Mouse (Mus musculus): ENCODE results near the gene Olfr1164. TPM values are rescaled to one million over a fixed set of nuclear protein-coding genes. Genes with fewer than 3 reads are reported as not detected.

The Olfr1164 gene
- total and polyA plus RNA-seq, 3 experiments: not detected

GRCm38 (mm10) chr2:88051029-88051428, 42.7 kb downstream of the Olfr1164 start, which contains the start of gene Olfr1162:
TSS of gene Olfr1162 (minus strand) at chr2:88051129.
- Histone ChIP-seq H3K9ac (ENCODE audit: control insufficient read depth, low read depth, low read length, poor library complexity, severe bottlenecking) (no peak within 1 kb of the TSS), H3K4me3 (ENCODE audit: control insufficient read depth in 1 of 2, insufficient read depth in 1 of 2, low read depth in 2 of 2, low read length in 2 of 2) (no peak within 1 kb of the TSS), H3K27ac (ENCODE audit: control insufficient read depth, low read depth, low read length) (no peak within 1 kb of the TSS), H3K79me2 (ENCODE audit: control insufficient read depth, insufficient read depth, low read length, poor library complexity) (no peaks in the 10 kb centered on the region), H3K36me3 (ENCODE audit: control insufficient read depth in 1 of 2, insufficient read depth in 2 of 2, low read length in 2 of 2) (no peaks in the 10 kb centered on the region), H3K27me3 (ENCODE audit: control insufficient read depth in 1 of 2, insufficient read depth in 2 of 2, low read length in 2 of 2) (no peaks in the 10 kb centered on the region), H3K4me1 (ENCODE audit: control insufficient read depth in 1 of 2, insufficient read depth in 2 of 2, low read length in 2 of 2) (no peaks in the 10 kb centered on the region), H3K9me3 (replicated peaks; ENCODE audit: insufficient read depth, low read length) (no peaks in the 10 kb centered on the region)
- DNase-seq (ENCODE audit: low read depth, low spot score): no peak
- TF ChIP-seq ZC3H11A (IDR thresholded peaks at IDR 0.05; ENCODE audit: low read depth, low read length): no peak
- no peak for TF ChIP-seq NRF1 (IDR thresholded peaks at IDR 0.05; ENCODE audit: insufficient read depth, low read depth, low read length, poor library complexity, severe bottlenecking)
- no peak for TF ChIP-seq POLR2A (IDR thresholded peaks at IDR 0.05; ENCODE audit: control insufficient read depth in 1 of 2, insufficient read depth in 1 of 2, low read depth in 1 of 2, low read length in 2 of 2, poor library complexity in 1 of 2)
- no peak for TF ChIP-seq GATA1 (IDR thresholded peaks at IDR 0.05; ENCODE audit: low read depth, low read length)
- no peak for TF ChIP-seq MAZ (IDR thresholded peaks at IDR 0.05; ENCODE audit: low read depth, low read length)
- no peak for TF ChIP-seq USF1 (IDR thresholded peaks at IDR 0.05; ENCODE audit: low read depth, low read length)
- TF ChIP-seq E2F4 (IDR thresholded peaks at IDR 0.05; ENCODE audit: borderline replicate concordance, low read depth, low read length): no peak
- TF ChIP-seq ZMIZ1 (IDR thresholded peaks at IDR 0.05; ENCODE audit: low read depth, low read length): no peak
- no peak for TF ChIP-seq ZNF384 (IDR thresholded peaks at IDR 0.05; ENCODE audit: low read depth, low read length)
- TF ChIP-seq SIN3A (IDR thresholded peaks at IDR 0.05; ENCODE audit: low read length): no peak
- TF ChIP-seq ELF1 (IDR thresholded peaks at IDR 0.05; ENCODE audit: low read depth, low read length): no peak
- TF ChIP-seq MYC (IDR thresholded peaks at IDR 0.05; ENCODE audit: low read depth, low read length): no peak
- TF ChIP-seq POLR2AphosphoS5 (IDR thresholded peaks at IDR 0.05; ENCODE audit: borderline replicate concordance, low read depth, low read length): no peak
- no peak for TF ChIP-seq BHLHE40 (IDR thresholded peaks at IDR 0.05; ENCODE audit: borderline replicate concordance, low read depth, low read length)
- TF ChIP-seq KAT2A (conservative IDR thresholded peaks at IDR 0.05; ENCODE audit: low read depth, low read length): no peak
- TF ChIP-seq MAFK (IDR thresholded peaks at IDR 0.05; ENCODE audit: borderline replicate concordance, low read depth, low read length): no peak
- TF ChIP-seq CTCF (IDR thresholded peaks at IDR 0.05 in 2 of 3, conservative IDR thresholded peaks at IDR 0.05 in 1 of 3; ENCODE audit: control insufficient read depth in 1 of 3, insufficient read depth in 1 of 3, low read depth in 2 of 3, low read length in 3 of 3, poor library complexity in 1 of 3, severe bottlenecking in 1 of 3): no peak
- no peak for TF ChIP-seq CHD2 (IDR thresholded peaks at IDR 0.05; ENCODE audit: low read length)

Other genes with a start within 250 kb of the Olfr1164 start
- not detected in 2 replicates for gene Olfr1150-ps1, start 250.0 kb downstream of the Olfr1164 start, total RNA-seq (2012; rRNA removed)
- not detected for gene Olfr1150-ps1, start 250.0 kb downstream of the Olfr1164 start, polyA plus RNA-seq (2012; ENCODE audit: insufficient read depth in 1 of 2, insufficient read length in 2 of 2, low read depth in 1 of 2, low replicate concordance in 2 of 2, missing spikeins in 1 of 2)
- not detected in 2 replicates for gene Olfr1151, start 238.1 kb downstream of the Olfr1164 start, total RNA-seq (2012; rRNA removed)
- gene Olfr1151, start 238.1 kb downstream of the Olfr1164 start, polyA plus RNA-seq (2012; ENCODE audit: insufficient read depth in 1 of 2, insufficient read length in 2 of 2, low read depth in 1 of 2, low replicate concordance in 2 of 2, missing spikeins in 1 of 2): not detected
- not detected in 2 replicates for gene Olfr1152, start 227.5 kb downstream of the Olfr1164 start, total RNA-seq (2012; rRNA removed)
- under 1 TPM in 1 of 2 experiments, not detected in 1; 0.01 TPM for gene Olfr1152, start 227.5 kb downstream of the Olfr1164 start, polyA plus RNA-seq (2012; ENCODE audit: insufficient read depth in 1 of 2, insufficient read length in 2 of 2, low read depth in 1 of 2, low replicate concordance in 2 of 2, missing spikeins in 1 of 2)
- gene Olfr1153, start 199.0 kb downstream of the Olfr1164 start, total RNA-seq (2012; rRNA removed): not detected in 2 replicates
- gene Olfr1153, start 199.0 kb downstream of the Olfr1164 start, polyA plus RNA-seq (2012; ENCODE audit: insufficient read depth in 1 of 2, insufficient read length in 2 of 2, low read depth in 1 of 2, low replicate concordance in 2 of 2, missing spikeins in 1 of 2): not detected
- not detected in 2 replicates for gene Olfr1154, start 188.8 kb downstream of the Olfr1164 start, total RNA-seq (2012; rRNA removed)
- gene Olfr1154, start 188.8 kb downstream of the Olfr1164 start, polyA plus RNA-seq (2012; ENCODE audit: insufficient read depth in 1 of 2, insufficient read length in 2 of 2, low read depth in 1 of 2, low replicate concordance in 2 of 2, missing spikeins in 1 of 2): not detected
- gene Olfr1155, start 148.8 kb downstream of the Olfr1164 start, total RNA-seq (2012; rRNA removed): not detected in 2 replicates
- not detected for gene Olfr1155, start 148.8 kb downstream of the Olfr1164 start, polyA plus RNA-seq (2012; ENCODE audit: insufficient read depth in 1 of 2, insufficient read length in 2 of 2, low read depth in 1 of 2, low replicate concordance in 2 of 2, missing spikeins in 1 of 2)
- not detected in 2 replicates for gene Olfr1156, start 140.9 kb downstream of the Olfr1164 start, total RNA-seq (2012; rRNA removed)
- under 1 TPM in 1 of 2 experiments, not detected in 1; 0.03 TPM for gene Olfr1156, start 140.9 kb downstream of the Olfr1164 start, polyA plus RNA-seq (2012; ENCODE audit: insufficient read depth in 1 of 2, insufficient read length in 2 of 2, low read depth in 1 of 2, low replicate concordance in 2 of 2, missing spikeins in 1 of 2)
- not detected in 2 replicates for gene Olfr1157, start 125.7 kb downstream of the Olfr1164 start, total RNA-seq (2012; rRNA removed)
- gene Olfr1157, start 125.7 kb downstream of the Olfr1164 start, polyA plus RNA-seq (2012; ENCODE audit: insufficient read depth in 1 of 2, insufficient read length in 2 of 2, low read depth in 1 of 2, low replicate concordance in 2 of 2, missing spikeins in 1 of 2): not detected
- gene Olfr74, start 119.3 kb downstream of the Olfr1164 start, total RNA-seq (2012; rRNA removed): not detected in 2 replicates
- gene Olfr74, start 119.3 kb downstream of the Olfr1164 start, polyA plus RNA-seq (2012; ENCODE audit: insufficient read depth in 1 of 2, insufficient read length in 2 of 2, low read depth in 1 of 2, low replicate concordance in 2 of 2, missing spikeins in 1 of 2): not detected
- not detected in 2 replicates for gene Olfr1158, start 103.9 kb downstream of the Olfr1164 start, total RNA-seq (2012; rRNA removed)
- not detected for gene Olfr1158, start 103.9 kb downstream of the Olfr1164 start, polyA plus RNA-seq (2012; ENCODE audit: insufficient read depth in 1 of 2, insufficient read length in 2 of 2, low read depth in 1 of 2, low replicate concordance in 2 of 2, missing spikeins in 1 of 2)
- gene Olfr1160, start 85.7 kb downstream of the Olfr1164 start, total RNA-seq (2012; rRNA removed): not detected in 2 replicates
- gene Olfr1160, start 85.7 kb downstream of the Olfr1164 start, polyA plus RNA-seq (2012; ENCODE audit: insufficient read depth in 1 of 2, insufficient read length in 2 of 2, low read depth in 1 of 2, low replicate concordance in 2 of 2, missing spikeins in 1 of 2): not detected
- gene Olfr1161, start 71.2 kb downstream of the Olfr1164 start, total RNA-seq (2012; rRNA removed): not detected in 2 replicates
- not detected for gene Olfr1161, start 71.2 kb downstream of the Olfr1164 start, polyA plus RNA-seq (2012; ENCODE audit: insufficient read depth in 1 of 2, insufficient read length in 2 of 2, low read depth in 1 of 2, low replicate concordance in 2 of 2, missing spikeins in 1 of 2)
- gene Olfr73, start 56.3 kb downstream of the Olfr1164 start, total RNA-seq (2012; rRNA removed): not detected in 2 replicates
- gene Olfr73, start 56.3 kb downstream of the Olfr1164 start, polyA plus RNA-seq (2012; ENCODE audit: insufficient read depth in 1 of 2, insufficient read length in 2 of 2, low read depth in 1 of 2, low replicate concordance in 2 of 2, missing spikeins in 1 of 2): not detected
- not detected in 2 replicates for gene Olfr1162, start 42.8 kb downstream of the Olfr1164 start, total RNA-seq (2012; rRNA removed)
- gene Olfr1162, start 42.8 kb downstream of the Olfr1164 start, polyA plus RNA-seq (2012; ENCODE audit: insufficient read depth in 1 of 2, insufficient read length in 2 of 2, low read depth in 1 of 2, low replicate concordance in 2 of 2, missing spikeins in 1 of 2): not detected
- gene Olfr1163, start 22.1 kb downstream of the Olfr1164 start, total RNA-seq (2012; rRNA removed): not detected in 2 replicates
- gene Olfr1163, start 22.1 kb downstream of the Olfr1164 start, polyA plus RNA-seq (2012; ENCODE audit: insufficient read depth in 1 of 2, insufficient read length in 2 of 2, low read depth in 1 of 2, low replicate concordance in 2 of 2, missing spikeins in 1 of 2): not detected
- gene Olfr1166, start 34.3 kb upstream of the Olfr1164 start, total RNA-seq (2012; rRNA removed): not detected in 2 replicates
- gene Olfr1166, start 34.3 kb upstream of the Olfr1164 start, polyA plus RNA-seq (2012; ENCODE audit: insufficient read depth in 1 of 2, insufficient read length in 2 of 2, low read depth in 1 of 2, low replicate concordance in 2 of 2, missing spikeins in 1 of 2): not detected
- not detected in 2 replicates for gene Olfr1167, start 61.2 kb upstream of the Olfr1164 start, total RNA-seq (2012; rRNA removed)
- under 1 TPM in 1 of 2 experiments, not detected in 1; 0.26 TPM for gene Olfr1167, start 61.2 kb upstream of the Olfr1164 start, polyA plus RNA-seq (2012; ENCODE audit: insufficient read depth in 1 of 2, insufficient read length in 2 of 2, low read depth in 1 of 2, low replicate concordance in 2 of 2, missing spikeins in 1 of 2)
- gene Olfr1168, start 87.9 kb upstream of the Olfr1164 start, total RNA-seq (2012; rRNA removed): not detected in 2 replicates
- gene Olfr1168, start 87.9 kb upstream of the Olfr1164 start, polyA plus RNA-seq (2012; ENCODE audit: insufficient read depth in 1 of 2, insufficient read length in 2 of 2, low read depth in 1 of 2, low replicate concordance in 2 of 2, missing spikeins in 1 of 2): not detected
- not detected in 2 replicates for gene Olfr1170, start 134.4 kb upstream of the Olfr1164 start, total RNA-seq (2012; rRNA removed)
- gene Olfr1170, start 134.4 kb upstream of the Olfr1164 start, polyA plus RNA-seq (2012; ENCODE audit: insufficient read depth in 1 of 2, insufficient read length in 2 of 2, low read depth in 1 of 2, low replicate concordance in 2 of 2, missing spikeins in 1 of 2): not detected
- gene Olfr1173, start 185.9 kb upstream of the Olfr1164 start, total RNA-seq (2012; rRNA removed): not detected in 2 replicates
- gene Olfr1173, start 185.9 kb upstream of the Olfr1164 start, polyA plus RNA-seq (2012; ENCODE audit: insufficient read depth in 1 of 2, insufficient read length in 2 of 2, low read depth in 1 of 2, low replicate concordance in 2 of 2, missing spikeins in 1 of 2): not detected
- gene Olfr1174-ps, start 221.2 kb upstream of the Olfr1164 start, total RNA-seq (2012; rRNA removed): not detected in 2 replicates
- not detected for gene Olfr1174-ps, start 221.2 kb upstream of the Olfr1164 start, polyA plus RNA-seq (2012; ENCODE audit: insufficient read depth in 1 of 2, insufficient read length in 2 of 2, low read depth in 1 of 2, low replicate concordance in 2 of 2, missing spikeins in 1 of 2)
- gene Olfr1175-ps, start 233.2 kb upstream of the Olfr1164 start, total RNA-seq (2012; rRNA removed): not detected in 2 replicates
- gene Olfr1175-ps, start 233.2 kb upstream of the Olfr1164 start, polyA plus RNA-seq (2012; ENCODE audit: insufficient read depth in 1 of 2, insufficient read length in 2 of 2, low read depth in 1 of 2, low replicate concordance in 2 of 2, missing spikeins in 1 of 2): under 1 TPM in 1 of 2 experiments, not detected in 1; 0.01 TPM
- not detected in 2 replicates for gene Olfr1176, start 242.8 kb upstream of the Olfr1164 start, total RNA-seq (2012; rRNA removed)
- not detected for gene Olfr1176, start 242.8 kb upstream of the Olfr1164 start, polyA plus RNA-seq (2012; ENCODE audit: insufficient read depth in 1 of 2, insufficient read length in 2 of 2, low read depth in 1 of 2, low replicate concordance in 2 of 2, missing spikeins in 1 of 2)